Mouse (Mus musculus) limb, embryonic 11.5 days (tissue): Measurements from ENCODE around the gene Myo18a. TPM values are rescaled to one million over a fixed set of nuclear protein-coding genes. Genes with fewer than 3 reads are reported as not detected.

Source experiments
- ATAC-seq: fragments of 200-750 bp; cut with Nextera tagmentation; 2 replicates; pipeline ENCODE4 v1.8.0; 2017; ENCODE audit warnings: low read depth; ENCODE audit not compliant: insufficient number of reproducible peaks, low FRiP score, low TSS enrichment
- DNase-seq: peaks from one replicate; pipeline ENCODE4 v3.0.0-alpha.2; 2015; ENCODE audit warnings: low spot score
- H3K27ac ChIP-seq: fragments of 300-500 bp; sonication (generic); replicated peaks from 2 replicates; pipeline ENCODE4 v1.5.1; 2014; ENCODE audit warnings: low read depth, mild to moderate bottlenecking, low read length
- H3K27me3 ChIP-seq: fragments of 300-500 bp; sonication (generic); 2 replicates; pipeline ENCODE4 v1.6.1; 2014; ENCODE audit warnings: mild to moderate bottlenecking, low read length, mixed read lengths; ENCODE audit not compliant: control insufficient read depth, insufficient read depth
- H3K36me3 ChIP-seq: fragments of 300-500 bp; sonication (generic); 2 replicates; pipeline ENCODE4 v1.6.1; 2014; ENCODE audit warnings: mild to moderate bottlenecking, low read length, moderate library complexity, mixed read lengths; ENCODE audit not compliant: control insufficient read depth, insufficient read depth
- H3K4me1 ChIP-seq: fragments of 300-500 bp; sonication (generic); 2 replicates; pipeline ENCODE4 v1.6.1; 2014; ENCODE audit warnings: low read length, mixed read lengths; ENCODE audit not compliant: control insufficient read depth, insufficient read depth
- H3K4me2 ChIP-seq: fragments of 300-500 bp; sonication (generic); 2 replicates; pipeline ENCODE4 v1.6.1; 2014; ENCODE audit warnings: low read depth, mild to moderate bottlenecking, moderate library complexity; ENCODE audit not compliant: severe bottlenecking
- H3K4me3 ChIP-seq: fragments of 300-500 bp; sonication (generic); 2 replicates; pipeline ENCODE4 v1.5.1; 2014; ENCODE audit warnings: low read depth, low read length
- H3K9ac ChIP-seq: fragments of 300-500 bp; sonication (generic); 2 replicates; pipeline ENCODE4 v1.6.1; 2014; ENCODE audit warnings: mild to moderate bottlenecking, low read length
- H3K9me3 ChIP-seq: fragments of 300-500 bp; sonication (generic); 2 replicates; pipeline ENCODE4 v1.6.1; 2016; ENCODE audit warnings: low read length; ENCODE audit not compliant: control insufficient read depth
- WGBS: fragments of 180-500 bp; shearing (Covaris S2); extraction: QIAGEN DNeasy Blood & Tissue Kit; methylation state at CpG from one replicate; pipeline ENCODE4 v1.1.7; 2014; 5-methylcytosine and 5-hydroxymethylcytosine counted together
- polyA plus RNA-seq: library from polyadenylated mRNA; unstranded; fragments of >200 nt; fragmentation: Nextera tagmentation; extraction: Ambion mirVana; gene quantifications from 2 replicates; pipeline ENCODE4 v1.2.1, GENCODE M21; 2014

Myo18a gene
- polyA plus RNA-seq, 1 experiment from 2014 or later: 17.1 TPM

GRCm38 (mm10) chr11:77764694-77765458, 1.8 kb downstream of the Myo18a start:
- H3K27ac ChIP-seq: no peak overlapping the region
- 59% methylated on average over 9 of the region's 9 CpGs for WGBS
- no peaks in the 10 kb centered on the region for H3K36me3 ChIP-seq
- ATAC-seq (no peak), DNase-seq (no peak)
- no peaks in the 10 kb centered on the region for H3K9me3 ChIP-seq
- no peak overlapping the region for H3K4me3 ChIP-seq
- peaks cover 23% of the 10 kb centered on the region for H3K4me1 ChIP-seq
- no peak overlapping the region for H3K9ac ChIP-seq
- no peaks in the 10 kb centered on the region for H3K27me3 ChIP-seq
- H3K4me2 ChIP-seq: peak overlapping the region; percentile 75

DNA sequence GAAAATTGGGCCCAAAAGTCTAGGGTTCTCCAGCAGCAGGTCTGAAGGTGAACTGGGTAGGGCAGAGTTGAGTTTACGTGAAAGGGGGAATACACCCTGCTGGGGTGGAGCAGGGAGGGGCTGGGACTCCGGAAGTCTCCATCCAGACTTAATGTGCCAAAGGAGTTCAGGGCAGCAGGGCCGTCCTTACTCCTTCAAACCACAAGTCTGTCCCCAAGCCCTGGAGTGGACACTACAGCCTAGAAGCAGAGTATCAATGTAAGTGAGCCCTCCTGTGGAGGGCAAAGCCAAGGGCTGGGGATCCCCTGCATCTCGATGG, 2.4 kb downstream of the Myo18a start:
- no peaks in the 10 kb centered on the region for H3K27me3 ChIP-seq
- WGBS: 45% methylated on average over 4 of the region's 4 CpGs
- ATAC-seq: no peak
- no peak overlapping the region; the same call in 1 of the 2 replicates for H3K4me2 ChIP-seq
- H3K4me3 ChIP-seq: no peak overlapping the region
- H3K9me3 ChIP-seq: no peaks in the 10 kb centered on the region
- H3K27ac ChIP-seq: no peak overlapping the region
- no peak overlapping the region for H3K9ac ChIP-seq
- no peak for DNase-seq
- H3K4me1 ChIP-seq: peaks cover 23% of the 10 kb centered on the region
- no peaks in the 10 kb centered on the region for H3K36me3 ChIP-seq

DNA sequence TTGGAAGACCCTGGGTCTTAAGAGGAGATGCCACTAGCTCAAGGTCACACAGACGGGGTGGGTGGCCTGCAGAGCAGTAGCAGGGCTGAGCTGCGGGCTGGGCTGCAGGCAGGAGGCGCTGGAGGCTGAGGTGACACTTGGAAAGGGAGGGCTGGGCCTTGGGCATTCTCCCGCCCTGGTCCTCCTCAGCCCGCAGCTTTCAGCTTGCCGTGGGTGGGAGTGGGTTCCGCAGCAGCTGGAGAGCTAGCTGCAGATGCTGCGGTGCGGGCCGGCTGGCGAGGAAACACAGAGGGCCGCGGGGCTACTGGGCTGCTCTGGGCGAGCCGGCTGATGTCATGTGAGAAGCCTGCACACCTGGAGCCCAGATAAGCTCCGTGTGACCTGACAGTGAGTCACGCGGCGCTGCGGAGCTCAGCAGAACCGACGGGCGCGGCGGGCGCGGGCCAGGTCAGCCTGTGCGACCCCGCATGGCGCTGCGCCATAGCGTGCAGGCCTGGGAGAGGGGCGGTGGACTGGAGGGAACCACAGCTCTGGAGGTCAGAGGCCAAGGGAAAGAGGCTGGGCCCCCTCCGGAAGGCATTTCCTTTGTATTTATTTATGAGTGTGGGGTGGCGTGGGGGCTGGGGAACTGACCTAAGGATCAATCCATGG, 3.4 kb downstream of the Myo18a start:
- H3K9me3 ChIP-seq: no peaks in the 10 kb centered on the region
- peak overlapping the region; percentile 60 for H3K9ac ChIP-seq
- H3K4me2 ChIP-seq: peak overlapping the region; percentile 85
- no peaks in the 10 kb centered on the region for H3K27me3 ChIP-seq
- peak overlapping the region; percentile 32 for H3K4me3 ChIP-seq
- ATAC-seq: peak; percentile 23; the same call in 1 of the 2 replicates
- peaks cover 23% of the 10 kb centered on the region for H3K4me1 ChIP-seq
- no peaks in the 10 kb centered on the region for H3K36me3 ChIP-seq
- peak; percentile 70 for DNase-seq
- H3K27ac ChIP-seq: peak overlapping the region; percentile 73; the same call in 1 of the 2 replicates
- WGBS: 2% methylated on average over 33 of the region's 35 CpGs

DNA sequence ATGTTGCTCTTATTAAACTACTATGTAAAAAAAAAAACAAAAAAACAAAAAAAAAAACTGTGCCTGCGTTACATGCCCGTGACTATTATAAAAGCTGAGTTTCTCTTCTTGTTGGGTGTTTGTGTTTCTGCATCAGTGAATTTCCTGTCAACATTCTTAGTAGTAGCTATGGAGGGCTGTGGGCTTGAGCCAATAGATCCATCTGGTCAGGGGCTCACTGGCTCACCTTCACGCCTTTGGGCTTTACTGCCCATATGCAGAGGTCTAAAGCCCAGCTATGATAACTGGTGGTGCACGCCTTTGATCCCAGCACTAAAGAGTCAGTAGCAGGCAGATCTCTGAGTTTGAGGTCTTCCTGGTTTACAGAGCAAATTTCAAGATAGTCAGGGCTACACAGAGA, 6.5 kb downstream of the Myo18a start:
- no peak for DNase-seq
- ATAC-seq: no peak
- Histone ChIP-seq H3K27ac (no peak overlapping the region), H3K9me3 (no peaks in the 10 kb centered on the region), H3K27me3 (no peaks in the 10 kb centered on the region), H3K4me3 (no peak overlapping the region), H3K4me1 (peaks cover 17% of the 10 kb centered on the region), H3K4me2 (no peak overlapping the region), H3K36me3 (no peaks in the 10 kb centered on the region), H3K9ac (no peak overlapping the region)
- WGBS: 77% methylated on average over 4 of the region's 4 CpGs

DNA sequence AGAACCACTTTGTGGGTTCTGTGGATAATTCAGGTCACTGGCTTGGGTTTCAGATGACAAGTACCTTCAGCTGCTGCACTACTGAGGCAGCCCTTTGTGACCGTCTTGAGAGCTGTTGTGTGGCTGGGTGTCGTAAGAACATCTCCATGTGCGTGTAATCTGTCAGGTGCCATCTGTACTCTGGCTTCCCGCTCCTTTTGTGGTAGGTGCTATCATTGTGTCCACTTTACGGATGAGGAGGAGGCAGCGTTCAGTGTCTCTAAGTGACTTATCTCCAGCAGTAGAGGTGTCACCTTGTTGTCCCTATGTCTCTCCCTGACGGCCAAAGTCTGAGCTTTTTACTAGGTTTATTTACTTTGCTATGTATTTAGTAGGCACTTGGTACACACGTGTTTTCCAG, 7.3 kb downstream of the Myo18a start:
- WGBS: 82% methylated on average over 8 of the region's 8 CpGs
- ATAC-seq (no peak), DNase-seq (no peak)
- Histone ChIP-seq H3K36me3 (no peaks in the 10 kb centered on the region), H3K9me3 (no peaks in the 10 kb centered on the region), H3K4me1 (peaks cover 10% of the 10 kb centered on the region), H3K27ac (no peak overlapping the region), H3K4me3 (no peak overlapping the region), H3K27me3 (no peaks in the 10 kb centered on the region), H3K9ac (no peak overlapping the region), H3K4me2 (no peak overlapping the region)

- Histone ChIP-seq H3K4me1 (no peaks in the 10 kb centered on the region), H3K4me3 (no peak overlapping the region), H3K9ac (no peak overlapping the region), H3K4me2 (no peak overlapping the region), H3K27me3 (no peaks in the 10 kb centered on the region), H3K9me3 (no peaks in the 10 kb centered on the region), H3K36me3 (no peaks in the 10 kb centered on the region), H3K27ac (no peak overlapping the region)
- ATAC-seq: no peak
- 72% methylated on average over 8 of the region's 8 CpGs for WGBS
- DNase-seq: no peak
These were observed 9.1 kb downstream of the Myo18a start for GRCm38 (mm10) chr11:77771879-77772713.

DNA sequence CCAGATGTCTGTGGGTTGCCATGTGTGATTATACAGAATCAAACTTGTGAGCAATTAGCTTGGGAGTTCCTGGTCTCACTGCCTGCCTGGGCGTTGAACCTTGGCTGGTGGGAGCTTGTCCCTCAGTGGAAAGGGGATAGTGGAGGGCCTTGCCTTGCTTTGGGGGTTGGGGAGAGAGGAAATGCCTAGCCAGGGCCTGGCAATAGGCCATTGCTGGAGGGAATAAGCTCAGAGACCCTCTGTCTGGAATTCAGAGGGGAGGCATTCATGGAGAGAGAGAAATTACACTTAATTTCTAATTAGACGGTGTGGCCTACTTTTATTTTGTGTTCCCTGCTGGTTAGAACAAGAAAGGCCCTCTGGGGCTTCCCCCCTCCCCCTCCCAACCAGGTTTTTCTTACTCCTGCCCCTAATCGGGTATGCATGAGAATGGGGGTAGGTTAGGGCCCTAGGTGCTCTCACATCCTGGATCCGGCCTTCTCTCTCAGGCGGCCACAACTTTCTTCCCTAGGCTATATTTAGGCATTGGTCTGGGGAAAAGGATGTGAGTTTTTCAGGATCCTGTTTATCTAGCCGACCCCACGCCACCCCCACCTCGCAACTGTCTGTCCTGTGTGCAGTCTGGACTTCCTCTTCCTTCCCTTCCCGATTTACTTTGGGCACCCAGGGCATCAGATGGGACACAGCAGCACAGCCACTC, 12.8 kb downstream of the Myo18a start:
- ATAC-seq (no peak), DNase-seq (no peak)
- Histone ChIP-seq H3K36me3 (peaks cover 7% of the 10 kb centered on the region; the same call in 1 of the 2 replicates), H3K27me3 (no peaks in the 10 kb centered on the region), H3K4me2 (no peak overlapping the region), H3K27ac (0 out of 2 replicates have a peak overlapping the region, but pooled peaks have one; percentile 39), H3K4me3 (no peak overlapping the region), H3K9me3 (no peaks in the 10 kb centered on the region), H3K9ac (no peak overlapping the region), H3K4me1 (no peaks in the 10 kb centered on the region)
- 38% methylated on average over 9 of the region's 9 CpGs for WGBS

DNA sequence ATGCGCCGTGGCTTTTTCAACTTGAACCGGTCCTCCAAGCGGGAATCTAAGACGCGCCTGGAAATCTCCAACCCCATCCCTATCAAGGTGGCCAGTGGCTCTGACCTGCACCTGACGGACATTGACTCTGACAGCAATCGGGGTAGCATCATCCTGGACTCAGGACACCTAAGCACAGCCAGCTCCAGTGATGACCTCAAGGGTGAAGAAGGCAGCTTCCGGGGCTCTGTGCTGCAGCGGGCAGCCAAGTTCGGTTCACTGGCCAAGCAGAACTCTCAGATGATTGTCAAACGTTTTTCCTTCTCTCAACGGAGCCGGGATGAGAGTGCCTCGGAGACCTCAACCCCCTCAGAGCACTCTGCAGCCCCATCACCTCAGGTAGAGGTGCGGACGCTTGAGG, 14.4 kb downstream of the Myo18a start:
- Histone ChIP-seq H3K27ac (no peak overlapping the region), H3K36me3 (peaks cover 7% of the 10 kb centered on the region; the same call in 1 of the 2 replicates), H3K4me1 (no peaks in the 10 kb centered on the region), H3K4me3 (no peak overlapping the region), H3K27me3 (no peaks in the 10 kb centered on the region), H3K9ac (no peak overlapping the region), H3K9me3 (no peaks in the 10 kb centered on the region), H3K4me2 (no peak overlapping the region)
- 91% methylated on average over 17 of the region's 17 CpGs for WGBS
- no peak for ATAC-seq
- DNase-seq: no peak
